Mouse (Mus musculus) kidney, adult 8-10 months (tissue): ENCODE results near the gene Vrk2.

ENCODE experiments used
- DNase-seq, 2 experiments: peaks; one replicate each; pipeline ENCODE4 v3.0.0; 2022

Vrk2 gene

DNA sequence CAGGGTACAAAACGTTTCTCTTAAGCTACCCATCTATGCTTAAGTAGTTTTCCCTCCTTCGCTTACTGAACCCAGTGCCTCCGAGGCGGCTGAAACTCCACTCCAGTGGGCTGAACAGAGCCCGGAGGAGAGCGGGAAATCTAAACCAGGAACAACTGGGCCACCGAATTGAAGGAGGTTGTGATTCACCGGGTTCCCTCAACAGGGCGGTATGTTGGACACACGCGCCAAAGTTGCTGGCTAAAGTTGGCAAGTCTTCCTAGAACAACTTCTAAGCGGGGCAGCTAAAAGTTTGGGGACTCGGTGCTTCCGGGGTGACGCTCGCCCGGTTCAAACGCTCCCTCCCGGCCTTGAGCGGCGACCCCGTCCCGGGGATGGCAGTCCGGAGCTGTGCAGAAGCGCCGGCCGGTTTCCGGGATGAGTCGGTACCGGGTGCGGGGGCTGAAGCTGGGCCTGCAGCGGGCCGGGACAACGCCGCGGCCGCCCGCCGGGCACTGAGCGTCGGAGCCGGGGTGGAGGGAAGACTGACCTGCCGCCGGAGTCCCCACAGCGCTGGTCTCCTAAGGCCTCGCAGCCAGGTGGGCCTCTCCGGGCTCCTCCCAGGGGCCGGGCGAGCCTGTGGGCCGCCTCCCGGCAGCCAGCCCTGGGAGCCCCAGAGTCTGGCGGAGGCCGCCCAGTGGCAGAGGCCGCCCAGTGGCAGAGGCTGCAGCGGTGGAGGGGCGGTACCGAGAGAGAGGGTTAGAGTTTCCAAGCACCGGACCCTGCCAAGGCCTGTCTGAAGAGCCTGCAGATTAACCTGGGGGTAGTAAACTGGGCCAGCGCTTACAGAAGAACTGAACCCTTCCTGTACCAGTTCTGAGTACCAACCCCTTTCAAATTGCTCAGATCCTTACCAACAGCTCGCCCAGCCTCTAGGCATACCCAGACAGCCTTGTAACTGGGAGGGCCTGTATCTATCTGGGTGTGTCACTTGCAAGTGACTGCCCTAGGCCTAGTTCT lies at the start of gene Vrk2, which contains the start of gene Gm6899:
Gene Vrk2, minus strand, starts transcription at position 939 of the 999 bp plus-strand sequence.
Gene Gm6899, plus strand, starts transcription at position 181 of the 999 bp plus-strand sequence.
- peak; percentile 83 to 87 for DNase-seq

DNA sequence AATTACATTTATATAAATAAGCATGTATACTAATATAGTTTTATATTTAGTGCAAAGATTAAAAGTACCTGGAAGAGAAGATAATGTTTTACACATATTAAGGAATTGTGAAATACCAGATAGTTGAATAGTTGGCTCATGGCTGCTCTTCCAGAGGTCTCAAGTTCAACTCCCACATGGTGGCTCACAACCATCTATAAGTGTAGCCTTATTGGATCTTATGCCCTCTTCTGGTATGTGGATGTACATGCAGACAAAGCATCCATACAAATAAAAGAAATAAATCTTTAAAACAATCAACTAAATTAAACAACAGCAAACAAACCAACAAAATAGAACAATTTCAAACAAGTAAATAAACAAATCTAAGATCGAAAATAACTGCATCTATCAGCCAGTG lies 48.3 kb upstream of the Vrk2 start:
- no peak for DNase-seq

DNA sequence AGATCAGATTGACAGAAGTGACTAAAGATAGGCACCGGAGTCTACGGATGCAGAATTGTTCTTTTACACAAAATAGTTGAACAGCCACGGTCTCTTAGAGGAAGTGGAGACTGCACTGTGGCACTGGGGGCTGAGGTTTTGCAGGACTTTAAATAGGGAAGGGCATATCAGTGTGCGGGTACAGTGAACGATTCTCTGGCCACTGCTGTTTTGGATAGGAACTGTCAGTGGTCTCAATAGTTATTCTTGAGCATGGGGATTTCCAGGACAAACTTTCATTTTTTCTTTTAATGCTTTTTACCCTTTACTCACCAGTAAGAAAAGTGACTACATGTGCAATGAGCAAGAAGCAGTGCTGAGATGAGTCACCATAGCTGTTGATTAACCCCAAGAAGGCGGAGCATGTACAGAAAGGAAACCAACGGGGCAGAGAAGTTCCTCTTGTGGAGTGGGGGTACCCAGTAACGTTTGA lies 46.6 kb upstream of the Vrk2 start:
- DNase-seq, result peak; percentile 1 to 3

DNA sequence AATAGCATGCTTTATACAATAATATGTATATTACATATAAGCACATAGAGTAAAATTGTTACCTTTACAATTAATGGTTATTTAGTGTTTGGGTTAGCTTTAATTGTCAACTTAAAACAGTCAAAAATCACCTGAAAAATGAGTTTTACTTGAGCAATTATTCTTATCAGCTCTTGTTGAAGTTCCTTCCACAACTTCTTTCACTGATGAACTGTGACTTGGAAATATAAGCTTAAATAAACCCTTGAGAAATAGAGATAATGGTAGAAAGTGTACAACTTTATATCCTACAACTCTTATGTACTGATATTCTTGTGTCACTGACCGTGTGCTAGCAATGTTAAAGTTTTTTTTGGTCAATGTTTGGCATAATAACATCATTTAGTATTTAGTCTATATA lies 42.4 kb upstream of the Vrk2 start:
- DNase-seq, result no peak

DNA sequence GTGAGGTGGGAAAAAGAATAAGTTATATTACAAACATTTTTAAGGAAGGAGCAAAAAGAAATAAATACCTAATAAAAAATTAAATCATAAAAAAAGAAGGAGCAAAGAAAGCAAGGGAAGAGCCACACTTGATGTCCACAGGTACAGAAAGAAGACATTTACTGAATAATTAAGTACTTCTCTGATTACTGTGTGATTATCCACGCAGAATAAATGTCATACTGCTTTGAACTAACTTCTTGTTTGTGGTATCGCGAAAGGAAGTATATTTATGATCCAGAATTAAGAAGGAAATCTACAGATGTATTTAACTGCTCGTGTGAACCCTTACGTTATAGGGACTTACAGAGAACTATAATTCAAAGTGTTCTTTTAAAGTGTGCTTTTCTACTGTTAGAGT lies 28.9 kb upstream of the Vrk2 start:
- DNase-seq, result no peak

DNA sequence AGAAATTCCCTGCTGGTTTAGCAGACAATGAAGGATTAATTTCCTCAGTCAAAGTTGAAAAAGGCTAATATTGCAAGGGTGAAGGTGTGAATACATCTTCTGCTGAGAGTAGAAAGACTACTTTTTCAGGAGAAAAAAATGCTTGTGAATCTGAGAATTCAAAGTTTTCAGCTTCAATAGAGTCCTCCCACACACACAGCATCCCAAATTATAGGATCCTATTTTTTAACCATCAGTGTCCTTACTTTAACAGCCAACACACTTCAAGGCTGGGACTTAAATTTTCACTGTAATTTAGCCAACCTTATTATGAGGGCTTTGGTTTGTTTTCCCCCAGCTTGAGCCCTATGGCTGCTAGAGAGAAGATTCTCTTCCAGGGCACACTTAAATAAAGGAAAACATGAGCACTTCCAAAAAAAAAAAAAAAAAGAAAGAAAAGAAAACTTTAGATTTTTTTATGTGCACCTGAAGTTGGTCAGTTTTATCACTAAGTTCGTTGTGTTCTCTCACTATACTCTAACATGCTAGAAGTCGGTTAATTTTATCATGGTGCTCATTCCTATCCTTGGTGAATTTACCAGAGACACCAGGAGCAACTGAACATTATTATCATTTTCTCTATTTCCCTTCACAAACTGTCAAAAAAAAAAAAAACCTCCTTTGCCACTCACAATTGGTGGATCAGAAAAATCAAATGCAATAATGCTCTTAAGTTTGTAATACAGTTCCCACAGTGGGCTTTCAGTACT lies 24.9 kb upstream of the Vrk2 start:
- no peak for DNase-seq

DNA sequence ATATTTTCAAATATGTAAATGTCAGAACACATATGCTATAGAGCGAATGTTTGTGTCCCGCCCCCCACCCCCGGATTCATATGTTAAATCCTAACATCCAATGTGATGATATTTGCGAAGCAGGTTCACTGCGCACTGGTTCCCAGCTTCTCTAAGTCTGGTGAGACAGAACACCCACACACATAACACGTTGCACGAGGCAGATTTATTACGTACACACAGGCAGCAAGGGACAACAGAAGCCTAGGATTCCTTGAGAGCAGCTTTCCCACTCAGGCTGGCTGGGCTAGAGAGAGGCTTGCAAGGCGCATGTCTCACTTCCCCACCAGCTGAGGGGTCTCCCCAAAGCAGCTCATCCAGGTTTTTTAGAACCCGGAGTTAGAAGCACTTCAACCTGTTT lies 15.0 kb upstream of the Vrk2 start:
- DNase-seq, result no peak

DNA sequence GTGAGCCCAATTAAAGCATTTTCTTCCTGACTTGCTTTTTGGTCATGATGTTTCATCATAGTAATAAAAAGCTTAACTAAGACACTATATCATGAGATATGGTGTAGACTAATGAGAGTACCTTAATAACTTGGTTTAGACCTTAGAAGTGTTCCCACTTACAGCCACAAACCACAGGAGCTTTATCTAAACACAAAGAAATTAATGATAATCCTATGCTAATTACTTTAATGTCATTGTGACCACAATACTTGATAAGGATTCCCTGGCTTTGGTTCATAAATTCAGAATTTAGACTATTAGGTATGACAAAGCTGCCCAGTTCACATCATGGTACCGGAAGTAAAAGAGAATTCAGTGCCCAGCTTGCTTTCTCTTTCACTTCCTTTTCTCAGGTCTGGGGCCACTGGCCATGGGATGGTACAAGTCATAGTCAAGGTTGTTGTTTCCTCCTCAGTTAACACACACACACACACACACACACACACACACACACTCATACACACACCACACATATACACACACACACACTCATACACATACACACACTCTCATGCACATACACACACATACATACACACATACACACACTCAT lies 10.4 kb upstream of the Vrk2 start:
- no peak for DNase-seq

DNA sequence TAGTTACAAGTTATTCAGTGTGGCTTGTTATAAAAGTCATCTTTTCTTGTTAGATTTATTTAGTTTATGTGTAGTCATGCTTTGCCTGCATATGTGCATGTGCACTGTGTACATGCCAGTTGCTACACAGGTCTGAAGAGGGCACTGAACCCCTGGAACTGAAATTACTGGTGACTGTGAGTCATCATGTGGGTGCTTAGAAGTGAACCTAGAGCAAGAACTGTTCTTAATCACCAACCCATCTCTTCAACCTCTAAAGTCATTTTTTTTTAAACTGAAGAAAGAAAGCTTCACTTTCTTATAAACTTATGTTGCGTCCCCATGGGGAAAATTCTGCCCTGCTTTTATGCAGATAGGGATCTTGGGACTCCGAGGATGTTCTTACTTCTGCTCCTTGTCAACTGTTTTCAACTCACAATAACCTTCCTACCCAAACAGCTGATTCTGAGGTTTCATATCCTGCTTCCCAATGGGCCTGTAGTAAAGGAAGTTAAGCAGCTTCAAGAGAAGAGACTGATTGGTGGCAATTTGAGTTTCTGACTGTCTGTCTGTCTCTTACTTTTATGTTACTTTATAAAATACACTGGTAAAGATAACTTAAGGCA lies 7.9 kb upstream of the Vrk2 start:
- DNase-seq, result no peak

DNA sequence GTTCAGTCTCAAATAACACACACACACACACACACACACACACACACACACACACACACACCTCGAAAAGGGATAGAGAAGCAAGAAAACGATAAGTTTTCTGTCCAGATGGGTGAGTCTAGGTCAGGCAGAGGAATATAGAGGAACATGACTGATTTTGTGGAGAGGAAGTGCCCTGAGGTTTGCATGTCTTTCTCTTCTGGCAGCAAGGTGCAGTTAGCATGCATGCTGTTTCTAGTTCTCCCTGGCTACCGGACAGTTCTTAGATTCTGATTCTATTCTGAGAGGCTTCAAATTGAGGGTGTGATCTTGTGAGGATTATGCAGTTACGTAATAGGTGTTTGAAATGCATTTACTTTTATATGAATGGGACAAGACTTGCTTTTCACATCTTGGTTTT lies 6.9 kb upstream of the Vrk2 start:
- no peak for DNase-seq

DNA sequence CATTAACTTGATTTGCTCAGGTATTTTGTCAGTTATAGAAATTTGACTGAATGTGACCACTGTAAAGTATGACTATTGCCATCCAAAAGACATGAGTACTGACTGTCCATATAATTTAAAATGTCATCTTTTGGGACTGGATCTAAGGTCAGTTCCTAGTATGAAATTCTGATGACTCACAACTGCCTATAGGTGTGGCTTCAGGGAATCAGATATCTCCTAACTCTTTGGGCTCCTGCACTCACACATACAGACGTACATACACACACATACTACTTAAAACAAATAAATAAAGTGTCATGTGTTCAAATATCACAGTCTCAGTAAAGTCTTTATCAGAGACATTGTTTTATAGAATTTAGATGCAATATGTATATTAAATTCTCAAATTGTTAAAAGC lies 5.1 kb upstream of the Vrk2 start:
- no peak for DNase-seq

DNA sequence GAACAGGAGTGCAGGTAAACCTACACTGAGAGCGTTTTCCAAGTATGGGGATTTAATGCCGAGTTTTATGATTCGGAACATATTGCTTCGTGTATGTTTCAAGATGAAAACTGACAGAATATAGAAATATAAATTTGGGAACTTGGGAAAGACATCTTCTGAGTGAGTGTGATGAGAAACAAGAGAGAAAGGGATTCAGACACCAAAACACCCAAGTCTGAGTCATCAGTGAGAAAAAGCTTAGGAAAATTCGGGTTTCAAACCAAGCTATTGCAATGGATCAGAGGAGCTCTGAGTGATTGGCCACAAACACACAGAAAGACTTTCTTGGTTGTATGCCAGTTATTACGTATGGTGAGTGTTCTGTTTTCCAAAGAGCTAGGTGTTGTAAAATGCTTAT lies 4.0 kb upstream of the Vrk2 start:
- DNase-seq, result no peak

DNA sequence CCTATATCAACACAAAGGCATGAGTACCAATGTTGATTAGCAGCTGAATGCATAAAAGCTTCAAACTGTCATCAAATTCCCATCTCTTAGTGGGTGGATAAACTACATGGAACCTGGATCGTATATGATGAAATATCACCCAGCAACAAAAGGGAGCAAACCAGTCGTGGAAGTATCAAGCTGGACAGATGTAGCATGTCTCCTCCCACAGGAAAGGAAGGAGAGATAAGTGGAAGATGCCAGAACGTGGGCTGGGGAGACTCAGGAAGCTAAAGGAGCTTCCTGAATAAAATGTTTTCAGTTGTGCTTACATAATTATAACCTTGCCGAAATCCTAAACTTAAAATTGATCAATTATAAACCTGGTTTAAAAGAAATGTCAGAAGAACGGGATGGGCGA lies 3.3 kb upstream of the Vrk2 start:
- DNase-seq, result no peak

DNA sequence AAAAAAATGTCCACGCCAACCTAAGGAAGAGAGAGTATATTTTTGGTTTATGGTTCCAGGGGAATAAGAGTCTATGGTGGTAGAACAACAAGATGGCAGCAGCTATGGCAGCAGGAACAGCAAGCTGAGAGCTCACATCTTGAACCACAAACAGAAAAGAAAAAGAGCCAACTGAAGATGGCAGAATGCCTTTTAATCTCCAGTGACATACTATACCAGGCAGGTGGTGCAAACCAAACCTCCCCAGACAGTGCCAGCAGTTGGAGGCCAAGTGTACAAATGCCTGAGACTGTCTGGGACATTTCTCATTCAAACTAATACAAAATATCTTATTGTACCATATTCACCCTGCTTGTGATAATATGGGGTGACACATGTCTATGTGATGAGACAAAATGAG lies 2.4 kb upstream of the Vrk2 start:
- no peak for DNase-seq

DNA sequence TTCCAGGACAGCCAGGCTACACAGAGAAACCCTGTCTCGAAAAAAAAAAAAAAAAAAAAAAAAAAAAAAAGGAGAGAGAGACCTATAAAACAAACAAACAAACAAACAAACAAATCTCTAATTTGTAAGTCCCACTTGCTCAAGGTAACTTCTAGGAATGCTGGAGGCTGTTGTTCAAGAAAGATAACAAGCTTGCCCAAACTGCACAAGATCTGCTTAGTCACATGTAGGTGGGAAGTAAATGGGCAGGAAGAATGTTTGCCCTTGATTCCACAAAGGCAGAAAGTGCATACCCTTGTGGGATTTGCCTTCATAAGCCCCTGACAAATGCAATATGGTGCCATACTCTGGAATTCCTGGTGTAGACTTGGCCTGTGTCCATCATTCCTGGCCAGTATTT lies 688 bp upstream of the Vrk2 start:
- no peak for DNase-seq

DNA sequence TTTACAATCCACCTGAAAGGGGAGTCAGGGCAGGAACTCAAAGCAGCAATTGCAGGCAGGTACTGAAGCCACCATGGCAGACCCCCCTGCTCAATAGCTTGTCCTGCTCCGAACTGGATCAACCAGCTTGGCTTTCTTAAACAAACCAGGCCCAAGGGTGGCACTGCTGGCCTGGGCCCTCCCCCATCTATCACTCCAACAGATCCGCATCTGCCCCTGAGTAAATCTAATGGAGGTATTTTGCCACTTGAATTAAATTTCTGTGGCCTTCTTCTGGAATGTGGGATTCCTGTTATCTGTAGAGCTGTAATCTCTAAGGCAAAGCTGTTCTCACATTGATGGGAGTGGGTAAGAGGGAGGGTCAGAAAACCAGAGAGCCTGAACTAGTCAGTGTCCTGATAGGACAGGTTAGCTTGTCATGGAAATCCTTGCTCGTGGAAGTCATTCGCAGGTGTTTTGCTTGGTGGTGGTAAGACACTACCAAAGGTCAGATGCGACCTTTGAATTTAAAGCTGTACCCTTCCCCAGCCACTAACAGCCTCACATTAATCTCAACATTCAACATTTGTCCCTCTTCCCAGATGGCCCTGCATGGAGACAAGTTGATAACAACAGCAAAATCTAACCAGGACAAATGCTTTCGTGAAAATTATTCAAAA lies 1.3 kb downstream of the Vrk2 start:
- peak in 1 of 2 experiments; percentile 6 for DNase-seq

DNA sequence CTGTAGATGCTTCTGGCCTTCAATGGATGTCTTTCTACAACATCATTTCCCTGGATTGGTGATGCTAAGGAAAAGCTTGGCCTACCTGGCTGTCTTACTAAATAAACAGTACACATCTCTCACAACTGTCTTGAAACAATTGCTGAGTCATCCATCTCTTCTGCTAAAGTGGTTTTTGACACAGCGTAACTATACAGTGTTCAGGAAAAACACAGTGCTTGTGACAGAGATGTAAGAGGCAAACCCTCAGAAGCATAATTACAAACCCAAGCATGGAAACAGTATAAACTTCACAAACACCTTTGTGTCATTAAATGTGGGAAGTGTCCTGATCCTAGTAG lies 6.6 kb downstream of the Vrk2 start:
- DNase-seq, result no peak

DNA sequence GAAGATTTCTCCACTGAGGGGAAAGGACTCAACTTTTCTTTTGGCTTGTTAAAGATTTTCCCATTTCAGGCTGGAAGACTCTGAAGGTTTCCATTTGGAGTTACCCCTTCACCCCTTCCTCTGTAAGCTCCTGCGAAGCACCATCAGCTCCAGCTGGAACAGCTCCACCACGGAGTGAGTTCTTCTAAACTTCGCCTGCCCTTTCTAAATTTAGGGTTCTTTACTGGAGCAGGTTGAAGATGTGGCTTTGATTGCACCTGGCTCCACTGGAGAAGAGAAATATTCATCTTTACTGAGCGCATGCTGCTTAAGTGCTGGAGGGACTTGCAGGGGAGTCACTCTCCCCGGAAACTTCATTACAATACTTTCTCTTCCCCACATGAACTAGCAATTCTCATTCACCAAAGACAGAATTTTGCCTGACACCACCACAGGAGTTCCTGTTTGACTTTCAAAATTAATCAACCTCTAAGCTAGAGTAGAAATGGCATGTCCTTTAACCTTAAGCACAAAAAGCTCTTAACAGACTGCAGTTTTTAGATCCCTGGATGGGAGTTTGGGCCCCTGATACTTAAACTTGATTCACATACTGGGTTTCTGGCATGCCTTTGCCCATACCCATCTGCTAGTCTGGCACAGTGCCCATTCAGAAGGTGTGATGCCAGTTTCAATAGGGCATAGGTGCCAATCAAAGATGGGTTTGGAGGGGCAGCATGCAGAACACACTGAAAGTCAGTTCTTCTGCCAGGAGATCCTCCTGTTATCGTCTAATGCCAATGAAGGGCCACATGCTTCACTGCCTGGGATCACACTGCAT lies 7.2 kb downstream of the Vrk2 start:
- no peak for DNase-seq

DNA sequence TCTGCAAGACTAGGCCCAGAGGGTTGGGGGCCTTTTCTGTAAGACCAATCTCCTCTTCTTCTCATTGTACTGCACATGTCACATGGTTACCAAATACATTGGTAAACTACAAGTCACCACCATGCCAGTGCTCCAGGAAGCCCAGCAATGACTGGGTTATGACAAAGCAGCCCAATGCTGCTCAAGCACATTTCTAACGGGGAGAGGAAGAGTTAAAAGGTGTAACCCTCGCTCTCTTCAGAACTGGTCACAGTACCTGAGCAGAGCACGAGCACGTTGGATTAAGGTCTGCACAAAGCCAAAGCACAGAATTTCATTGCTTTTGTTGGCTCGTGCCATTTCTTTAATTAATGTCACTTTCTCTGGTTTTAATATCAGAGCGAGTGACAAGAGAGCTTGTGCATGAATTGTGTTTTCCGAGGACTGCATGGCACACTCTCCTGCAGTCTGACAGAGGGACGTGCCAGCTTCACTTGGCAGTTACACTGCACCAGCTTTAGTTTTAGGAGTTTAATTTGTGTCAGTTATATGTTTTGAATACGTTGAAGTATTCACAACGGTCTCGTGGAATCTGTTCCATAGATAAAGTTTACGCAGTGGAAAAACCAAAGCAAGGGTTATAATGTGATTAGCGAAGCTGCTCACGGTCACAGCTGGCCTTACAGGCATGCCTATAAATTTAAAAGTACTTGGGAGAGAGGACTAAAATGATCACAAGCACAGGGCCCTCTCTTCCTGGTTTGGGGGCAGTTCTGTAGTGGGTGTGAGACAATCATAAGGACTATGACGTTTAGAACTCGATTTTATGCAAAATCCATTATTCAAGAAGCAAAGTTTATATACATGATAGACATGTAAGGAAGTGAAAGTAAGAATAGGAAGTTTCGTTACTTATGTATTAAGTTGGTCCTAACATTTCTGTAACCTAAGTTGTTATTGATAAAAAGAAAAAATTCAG lies 8.1 kb downstream of the Vrk2 start:
- DNase-seq, result no peak

DNA sequence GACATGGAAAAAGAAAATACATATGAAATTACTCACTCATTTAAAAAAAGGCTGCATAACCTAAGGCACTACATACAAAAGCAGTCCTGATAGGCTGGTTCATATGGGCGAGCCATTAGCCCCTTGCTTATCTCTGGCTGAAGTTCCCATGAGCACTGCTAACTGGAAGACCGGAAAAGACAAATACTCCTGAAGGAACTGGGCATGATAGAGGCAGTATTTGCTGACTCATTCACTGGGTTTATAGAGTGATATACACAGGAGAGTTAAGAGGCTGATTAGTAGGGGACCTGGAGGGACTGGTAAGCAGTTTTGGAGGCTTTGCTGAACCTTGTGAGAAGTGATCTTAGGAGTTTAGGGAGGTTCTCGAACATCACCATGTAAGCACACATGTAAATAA lies 42.2 kb downstream of the Vrk2 start:
- no peak for DNase-seq
